Mouse (Mus musculus): ENCODE results near the gene Mtmr1.
A peak's percentile ranks its signal among the peaks of the same experiment; 100 is the strongest.
"Not testable (repeated sequence)": the region's sequence is repeated elsewhere in the genome, so short reads cannot be mapped to it uniquely, and the experiment has no call there.

The Mtmr1 gene

GRCm38 (mm10) chrX:71364554-71364991 lies at the start of gene Mtmr1:
TSS of gene Mtmr1 (plus strand) at chrX:71364760.
- DNase-seq = peak; percentile 83 to 86

- no peak for DNase-seq
Observed at GRCm38 (mm10) chrX:71352033-71352432, 12.5 kb upstream of the Mtmr1 start.

- no peak for DNase-seq
Observed at GRCm38 (mm10) chrX:71355331-71355730, 9.2 kb upstream of the Mtmr1 start.

GRCm38 (mm10) chrX:71361793-71362192 lies 2.8 kb upstream of the Mtmr1 start:
- not testable (repeated sequence) for DNase-seq

GRCm38 (mm10) chrX:71364062-71364461 lies 498 bp upstream of the Mtmr1 start:
- DNase-seq = no peak

- peak; percentile 15 to 25 for DNase-seq
Observed at GRCm38 (mm10) chrX:71365011-71365410, 451 bp downstream of the Mtmr1 start.

GRCm38 (mm10) chrX:71365510-71365909 lies 950 bp downstream of the Mtmr1 start:
- DNase-seq = no peak

- DNase-seq = no peak
Observed at GRCm38 (mm10) chrX:71366973-71367372, 2.4 kb downstream of the Mtmr1 start.

GRCm38 (mm10) chrX:71376781-71377180 lies 12.2 kb downstream of the Mtmr1 start:
- DNase-seq = no peak

GRCm38 (mm10) chrX:71378435-71378834 lies 13.9 kb downstream of the Mtmr1 start:
- no peak for DNase-seq

GRCm38 (mm10) chrX:71381571-71381970 lies 17.0 kb downstream of the Mtmr1 start:
- peak; percentile 4 to 33 for DNase-seq

GRCm38 (mm10) chrX:71396326-71396725 lies 31.8 kb downstream of the Mtmr1 start:
- no peak for DNase-seq

GRCm38 (mm10) chrX:71406290-71406689 lies 41.7 kb downstream of the Mtmr1 start:
- no peak for DNase-seq

GRCm38 (mm10) chrX:71408386-71408785 lies 43.8 kb downstream of the Mtmr1 start:
- DNase-seq = no peak

GRCm38 (mm10) chrX:71412776-71413175 lies 48.2 kb downstream of the Mtmr1 start:
- DNase-seq = no peak

- DNase-seq = no peak
Observed at GRCm38 (mm10) chrX:71413616-71414015, 49.1 kb downstream of the Mtmr1 start.

- no peak for DNase-seq
Observed at GRCm38 (mm10) chrX:71424852-71425251, 60.3 kb downstream of the Mtmr1 start.

- peak; percentile 59 to 64 for DNase-seq
Observed at GRCm38 (mm10) chrX:71425746-71426519, 61.4 kb downstream of the Mtmr1 start.

- no peak for DNase-seq
Observed at GRCm38 (mm10) chrX:71427491-71427890, 62.9 kb downstream of the Mtmr1 start.

- no peak for DNase-seq
Observed at GRCm38 (mm10) chrX:71430900-71431299, 66.3 kb downstream of the Mtmr1 start.

- DNase-seq = no peak
Observed at GRCm38 (mm10) chrX:71434448-71434847, 69.9 kb downstream of the Mtmr1 start.

GRCm38 (mm10) chrX:71434860-71435259 lies 70.3 kb downstream of the Mtmr1 start:
- no peak for DNase-seq

- DNase-seq = no peak
Observed at GRCm38 (mm10) chrX:71435542-71435941, 71.0 kb downstream of the Mtmr1 start.

- DNase-seq = no peak
Observed at GRCm38 (mm10) chrX:71439473-71439872, 74.9 kb downstream of the Mtmr1 start.

- no peak for DNase-seq
Observed at GRCm38 (mm10) chrX:71442916-71443315, 78.4 kb downstream of the Mtmr1 start.
